Mouse (Mus musculus): ENCODE measurements around the gene Zfp687. TPM values are rescaled to one million over a fixed set of nuclear protein-coding genes. Genes with fewer than 3 reads are reported as not detected.
"Not testable (repeated sequence)": the region's sequence is repeated elsewhere in the genome, so short reads cannot be mapped to it uniquely, and the experiment has no call there.

The Zfp687 gene
- polyA plus RNA-seq, 1 experiment from 2014 or later = 29.6 TPM

DNA sequence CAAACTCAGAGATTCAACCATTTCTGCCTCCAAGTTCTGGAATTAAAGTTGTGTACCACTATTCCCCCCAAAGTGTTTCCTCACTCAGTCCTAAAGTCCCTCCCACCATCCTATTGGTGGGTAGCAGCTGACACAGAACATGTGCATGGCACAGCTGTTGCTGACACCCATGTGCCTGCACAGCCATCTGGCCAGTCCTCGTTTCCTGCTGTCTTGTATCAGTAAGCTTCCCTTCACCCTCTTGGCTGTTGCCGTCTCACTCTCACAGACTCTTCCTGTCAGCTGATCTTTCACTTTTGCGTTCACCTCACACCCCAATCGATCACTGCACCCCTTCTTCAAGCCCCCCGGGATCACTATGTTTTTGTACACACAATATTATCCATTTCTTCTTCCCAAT, 12.5 kb upstream of the Zfp687 start:
- ATAC-seq (ENCODE audit: low FRiP score) = no peak
- H3K9ac ChIP-seq (ENCODE audit: low read depth, low read length) = no peak overlapping the region
- no peak overlapping the region for H3K4me3 ChIP-seq (ENCODE audit: low read depth, low read length)
- no peaks in the 10 kb centered on the region for H3K4me1 ChIP-seq (replicated peaks; ENCODE audit: control insufficient read depth, insufficient read depth, low read length)
- H3K4me2 ChIP-seq (replicated peaks; ENCODE audit: low read depth, low read length) = no peak overlapping the region
- no peaks in the 10 kb centered on the region for H3K27me3 ChIP-seq (ENCODE audit: control insufficient read depth, insufficient read depth, low read length)
- H3K9me3 ChIP-seq (ENCODE audit: control insufficient read depth, low read length) = no peaks in the 10 kb centered on the region
- 69% methylated on average over 5 of the region's 5 CpGs for WGBS
- peaks cover 4% of the 10 kb centered on the region for H3K36me3 ChIP-seq (ENCODE audit: control insufficient read depth, insufficient read depth, low read length)
- no peak overlapping the region for H3K27ac ChIP-seq (ENCODE audit: low read depth, low read length)
- no peak for DNase-seq (ENCODE audit: low spot score)

DNA sequence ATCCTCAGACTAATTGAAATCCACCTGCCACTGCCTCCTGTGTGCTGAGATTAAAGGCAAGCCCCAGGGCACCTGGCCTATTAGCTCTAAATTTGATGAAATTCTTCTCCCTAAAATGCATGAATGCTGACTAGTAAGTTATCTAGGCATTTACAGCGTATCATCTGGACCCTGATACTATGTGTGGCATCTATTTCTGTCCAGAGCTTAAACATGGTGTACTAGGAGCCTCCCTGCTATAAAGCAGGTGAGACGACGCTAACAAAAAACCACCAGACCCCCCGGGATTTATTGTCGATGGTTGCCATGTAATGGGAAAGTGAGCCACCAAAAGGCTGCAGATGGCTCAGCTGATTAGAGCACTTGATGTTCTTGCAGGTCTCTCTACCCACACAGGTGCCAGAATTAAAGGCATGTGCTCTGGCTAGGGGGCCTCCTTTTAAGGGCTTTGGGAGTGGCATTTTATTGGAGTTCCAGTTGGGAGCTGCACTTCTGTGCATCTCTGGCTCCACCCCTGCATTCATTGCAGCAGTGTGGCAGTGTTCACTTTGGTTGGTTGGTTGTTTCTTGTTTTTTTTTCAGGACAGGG, 11.9 kb upstream of the Zfp687 start:
- 64% methylated on average over 5 of the region's 5 CpGs for WGBS
- Histone ChIP-seq H3K4me2 (replicated peaks; ENCODE audit: low read depth, low read length) (no peak overlapping the region), H3K9ac (ENCODE audit: low read depth, low read length) (no peak overlapping the region), H3K36me3 (ENCODE audit: control insufficient read depth, insufficient read depth, low read length) (0 out of 2 replicates have a peak, but pooled peaks cover 3% of the 10 kb centered on the region), H3K9me3 (ENCODE audit: control insufficient read depth, low read length) (no peaks in the 10 kb centered on the region), H3K4me3 (ENCODE audit: low read depth, low read length) (no peak overlapping the region), H3K27ac (ENCODE audit: low read depth, low read length) (no peak overlapping the region), H3K27me3 (ENCODE audit: control insufficient read depth, insufficient read depth, low read length) (no peaks in the 10 kb centered on the region), H3K4me1 (replicated peaks; ENCODE audit: control insufficient read depth, insufficient read depth, low read length) (no peaks in the 10 kb centered on the region)
- ATAC-seq (ENCODE audit: low FRiP score) (no peak), DNase-seq (ENCODE audit: low spot score) (no peak)

- H3K4me1 ChIP-seq (replicated peaks; ENCODE audit: control insufficient read depth, insufficient read depth, low read length) = no peaks in the 10 kb centered on the region
- H3K9ac ChIP-seq (ENCODE audit: low read depth, low read length) = no peak overlapping the region
- no peaks in the 10 kb centered on the region for H3K27me3 ChIP-seq (ENCODE audit: control insufficient read depth, insufficient read depth, low read length)
- H3K36me3 ChIP-seq (ENCODE audit: control insufficient read depth, insufficient read depth, low read length) = no peaks in the 10 kb centered on the region
- no peak for DNase-seq (ENCODE audit: low spot score)
- 47% methylated on average over 5 of the region's 5 CpGs for WGBS
- no peak overlapping the region for H3K27ac ChIP-seq (ENCODE audit: low read depth, low read length)
- H3K4me3 ChIP-seq (ENCODE audit: low read depth, low read length) = no peak overlapping the region
- no peak for ATAC-seq (ENCODE audit: low FRiP score)
- H3K9me3 ChIP-seq (ENCODE audit: control insufficient read depth, low read length) = no peaks in the 10 kb centered on the region
- H3K4me2 ChIP-seq (replicated peaks; ENCODE audit: low read depth, low read length) = no peak overlapping the region
Measured at GRCm38 (mm10) chr3:95025202-95025601, 10.0 kb upstream of the Zfp687 start.

GRCm38 (mm10) chr3:95024551-95024950, 9.3 kb upstream of the Zfp687 start:
- Histone ChIP-seq H3K9ac (ENCODE audit: low read depth, low read length) (no peak overlapping the region), H3K36me3 (ENCODE audit: control insufficient read depth, insufficient read depth, low read length) (no peaks in the 10 kb centered on the region), H3K4me1 (replicated peaks; ENCODE audit: control insufficient read depth, insufficient read depth, low read length) (no peaks in the 10 kb centered on the region), H3K27ac (ENCODE audit: low read depth, low read length) (no peak overlapping the region), H3K9me3 (ENCODE audit: control insufficient read depth, low read length) (no peaks in the 10 kb centered on the region), H3K4me3 (ENCODE audit: low read depth, low read length) (no peak overlapping the region), H3K27me3 (ENCODE audit: control insufficient read depth, insufficient read depth, low read length) (no peaks in the 10 kb centered on the region), H3K4me2 (replicated peaks; ENCODE audit: low read depth, low read length) (no peak overlapping the region)
- ATAC-seq (ENCODE audit: low FRiP score) = 0 out of 2 replicates have a peak, but pooled peaks have one; percentile 2
- no peak for DNase-seq (ENCODE audit: low spot score)
- WGBS = 34% methylated on average over 11 of the region's 11 CpGs

DNA sequence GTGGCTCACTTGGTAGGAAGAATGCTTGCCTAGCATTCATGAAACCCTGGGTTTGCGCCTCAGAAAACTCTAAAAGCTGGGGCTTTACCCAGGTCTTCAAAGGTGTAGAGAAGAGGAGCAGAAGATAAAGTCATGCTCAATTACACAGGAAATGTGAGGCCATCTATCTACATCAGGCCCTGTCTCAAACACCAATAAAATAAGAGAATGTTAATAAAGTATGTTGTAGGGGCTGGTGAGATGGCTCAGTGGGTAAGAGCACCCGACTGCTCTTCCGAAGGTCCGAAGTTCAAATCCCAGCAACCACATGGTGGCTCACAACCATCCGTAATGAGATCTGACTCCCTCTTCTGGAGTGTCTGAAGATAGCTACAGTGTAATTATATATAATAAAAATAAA, 5.7 kb upstream of the Zfp687 start:
- H3K4me1 ChIP-seq (replicated peaks; ENCODE audit: control insufficient read depth, insufficient read depth, low read length); DNase-seq (ENCODE audit: low spot score); H3K36me3 ChIP-seq (ENCODE audit: control insufficient read depth, insufficient read depth, low read length); H3K4me3 ChIP-seq (ENCODE audit: low read depth, low read length); ATAC-seq (ENCODE audit: low FRiP score); H3K4me2 ChIP-seq (replicated peaks; ENCODE audit: low read depth, low read length); H3K27ac ChIP-seq (ENCODE audit: low read depth, low read length); H3K27me3 ChIP-seq (ENCODE audit: control insufficient read depth, insufficient read depth, low read length); H3K9ac ChIP-seq (ENCODE audit: low read depth, low read length); H3K9me3 ChIP-seq (ENCODE audit: control insufficient read depth, low read length): not testable (repeated sequence)
- WGBS = 96% methylated on average over 5 of the region's 5 CpGs

- Histone ChIP-seq H3K9me3 (ENCODE audit: control insufficient read depth, low read length) (no peaks in the 10 kb centered on the region), H3K36me3 (ENCODE audit: control insufficient read depth, insufficient read depth, low read length) (no peaks in the 10 kb centered on the region), H3K27me3 (ENCODE audit: control insufficient read depth, insufficient read depth, low read length) (no peaks in the 10 kb centered on the region), H3K9ac (ENCODE audit: low read depth, low read length) (no peak overlapping the region), H3K4me1 (replicated peaks; ENCODE audit: control insufficient read depth, insufficient read depth, low read length) (no peaks in the 10 kb centered on the region), H3K4me2 (replicated peaks; ENCODE audit: low read depth, low read length) (no peak overlapping the region), H3K27ac (ENCODE audit: low read depth, low read length) (no peak overlapping the region), H3K4me3 (ENCODE audit: low read depth, low read length) (no peak overlapping the region)
- WGBS = 90% methylated on average over 2 of the region's 2 CpGs
- ATAC-seq (ENCODE audit: low FRiP score) (no peak), DNase-seq (ENCODE audit: low spot score) (no peak)
Measured at GRCm38 (mm10) chr3:95018741-95019140, 3.5 kb upstream of the Zfp687 start.

DNA sequence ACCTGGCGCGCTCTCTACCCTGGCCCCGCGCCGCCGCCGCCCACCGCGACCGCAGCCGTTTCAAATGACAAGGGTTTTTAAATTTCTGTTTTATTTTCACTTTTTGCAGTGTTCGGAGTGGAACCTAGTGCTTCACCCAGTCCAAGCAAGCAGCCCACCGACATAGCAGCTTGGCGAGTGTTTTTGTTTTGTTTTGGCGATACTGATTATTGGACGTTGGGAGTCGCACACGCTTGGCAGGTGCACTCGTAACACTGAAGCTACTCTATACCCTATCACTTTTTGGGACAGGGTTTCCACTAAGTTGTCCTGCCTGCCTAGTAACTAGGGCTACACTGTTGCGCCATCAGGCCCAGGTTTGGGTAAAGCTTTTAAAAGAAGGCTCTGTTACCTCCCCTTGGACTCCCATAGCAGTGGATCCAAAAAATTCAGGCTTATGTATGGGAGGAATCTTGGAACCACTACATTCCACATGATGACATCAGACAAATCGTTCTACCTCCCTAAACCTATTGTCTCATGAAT, 1.3 kb upstream of the Zfp687 start:
- H3K27ac ChIP-seq (ENCODE audit: low read depth, low read length) = peak overlapping the region; percentile 81; the same call in 1 of the 2 replicates
- 4% methylated on average over 21 of the region's 21 CpGs for WGBS

GRCm38 (mm10) chr3:95015891-95016531, 763 bp upstream of the Zfp687 start:
- Histone ChIP-seq H3K36me3 (ENCODE audit: control insufficient read depth, insufficient read depth, low read length) (0 out of 2 replicates have a peak, but pooled peaks cover 9% of the 10 kb centered on the region), H3K9me3 (ENCODE audit: control insufficient read depth, low read length) (no peaks in the 10 kb centered on the region), H3K9ac (ENCODE audit: low read depth, low read length) (peak overlapping the region; percentile 42), H3K27me3 (ENCODE audit: control insufficient read depth, insufficient read depth, low read length) (no peaks in the 10 kb centered on the region), H3K4me3 (ENCODE audit: low read depth, low read length) (peak overlapping the region; percentile 82), H3K4me2 (replicated peaks; ENCODE audit: low read depth, low read length) (peak overlapping the region; percentile 74), H3K4me1 (replicated peaks; ENCODE audit: control insufficient read depth, insufficient read depth, low read length) (no peaks in the 10 kb centered on the region), H3K27ac (ENCODE audit: low read depth, low read length) (peak overlapping the region; percentile 81)
- WGBS = under 1% methylated on average over 40 of the region's 40 CpGs
- ATAC-seq (ENCODE audit: low FRiP score) (peak; percentile 73), DNase-seq (ENCODE audit: low spot score) (peak; percentile 87)

More for the DNA sequence above, 1.3 kb upstream of the Zfp687 start:
- H3K4me2 ChIP-seq (replicated peaks; ENCODE audit: low read depth, low read length) = peak overlapping the region; percentile 74
- peak overlapping the region; percentile 37 for H3K9ac ChIP-seq (ENCODE audit: low read depth, low read length)
- no peaks in the 10 kb centered on the region for H3K27me3 ChIP-seq (ENCODE audit: control insufficient read depth, insufficient read depth, low read length)
- no peaks in the 10 kb centered on the region for H3K4me1 ChIP-seq (replicated peaks; ENCODE audit: control insufficient read depth, insufficient read depth, low read length)
- peak overlapping the region; percentile 82 for H3K4me3 ChIP-seq (ENCODE audit: low read depth, low read length)
- ATAC-seq (ENCODE audit: low FRiP score) (no peak), DNase-seq (ENCODE audit: low spot score) (no peak)
- no peaks in the 10 kb centered on the region for H3K9me3 ChIP-seq (ENCODE audit: control insufficient read depth, low read length)
- H3K36me3 ChIP-seq (ENCODE audit: control insufficient read depth, insufficient read depth, low read length) = 0 out of 2 replicates have a peak, but pooled peaks cover 7% of the 10 kb centered on the region

Data from hindbrain, embryonic 11.5 days (tissue).